Mouse (Mus musculus): Measurements from ENCODE around the gene Rcor1. TPM values are rescaled to one million over a fixed set of nuclear protein-coding genes. Genes with fewer than 3 reads are reported as not detected.

The Rcor1 gene
- total and polyA plus RNA-seq, 3 experiments: 6.5 to 16.1 (median 8.3) TPM

DNA sequence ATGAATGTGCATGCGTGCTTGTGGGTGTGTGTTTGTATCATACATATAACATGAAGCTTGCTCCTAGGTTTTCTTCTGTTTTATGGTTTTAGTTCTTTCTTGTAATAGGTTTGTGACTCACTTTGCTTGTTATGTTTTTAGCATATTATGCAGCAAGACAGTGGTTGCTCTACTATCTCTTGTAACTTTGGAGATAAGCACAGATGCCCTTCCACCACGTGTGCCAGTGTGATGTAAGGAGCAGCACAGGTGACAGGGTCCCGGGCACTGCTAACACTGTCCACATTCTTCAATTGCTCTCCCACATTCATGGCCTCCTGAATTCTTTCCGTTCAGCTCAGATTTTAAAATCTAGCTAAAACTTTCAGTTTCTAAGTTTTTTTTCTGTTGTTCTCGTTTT lies 6.3 kb upstream of the Rcor1 start:
- H3K79me2 ChIP-seq (replicated peaks; ENCODE audit: control insufficient read depth, extremely low read depth, insufficient read depth, poor library complexity, severe bottlenecking): no peaks in the 10 kb centered on the region
- dilution Hi-C loops (cut with MboI; ENCODE audit: extremely low pct_ligation_motif_present, extremely low pct_unique_long_range_greater_than_20kb, low sequenced_read_pairs) (no loop called here), in situ Hi-C loops (cut with MboI; ENCODE audit: low pct_ligation_motif_present, low pct_unique_long_range_greater_than_20kb, low sequenced_read_pairs) (no loop called here)
- DNase-seq (ENCODE audit: extremely low read depth): no peak
- H3K9ac ChIP-seq (ENCODE audit: insufficient read depth, low read depth): no peak overlapping the region
- no peak overlapping the region for H3K27ac ChIP-seq (ENCODE audit: insufficient read depth, low read depth)
- TF ChIP-seq ZKSCAN1 (IDR thresholded peaks at IDR 0.05; ENCODE audit: borderline replicate concordance, low read depth, low read length) (no peak), SMC3 (IDR thresholded peaks at IDR 0.05; ENCODE audit: low read depth, low read length) (no peak), ZMIZ1 (IDR thresholded peaks at IDR 0.05; ENCODE audit: low read depth, low read length) (no peak), GABPA (IDR thresholded peaks at IDR 0.05; ENCODE audit: insufficient replicate concordance, low read depth, low read length) (no peak), USF2 (conservative IDR thresholded peaks at IDR 0.05; ENCODE audit: low read depth, low read length) (no peak), EP300 (IDR thresholded peaks at IDR 0.05; ENCODE audit: low read length) (no peak), MAFK (IDR thresholded peaks at IDR 0.05; ENCODE audit: insufficient replicate concordance, low read length) (no peak), KAT2A (IDR thresholded peaks at IDR 0.05; ENCODE audit: insufficient replicate concordance, low read length) (no peak)
- H3K4me1 ChIP-seq (ENCODE audit: control insufficient read depth in 1 of 2, insufficient read depth in 2 of 2): peaks cover 18 to 37% of the 10 kb centered on the region in 2 experiments
- no peaks in the 10 kb centered on the region for H3K27me3 ChIP-seq (replicated peaks)
- no peaks in the 10 kb centered on the region for H3K36me3 ChIP-seq (replicated peaks in 1 of 2; ENCODE audit: control insufficient read depth in 1 of 2, insufficient read depth in 1 of 2, low read length in 1 of 2)
- no peak overlapping the region for H3K4me3 ChIP-seq (replicated peaks in 1 of 3; ENCODE audit: low read depth in 2 of 3, low read length in 2 of 3, poor library complexity in 1 of 3)
- H3K9me3 ChIP-seq (replicated peaks; ENCODE audit: low read length): no peaks in the 10 kb centered on the region
- no peak overlapping the region for H3K4me2 ChIP-seq (ENCODE audit: insufficient read depth, low read depth, poor library complexity, severe bottlenecking)

GRCm38 (mm10) chr12:111035182-111035824 lies 3.8 kb upstream of the Rcor1 start:
- H3K79me2 ChIP-seq (replicated peaks; ENCODE audit: control insufficient read depth, extremely low read depth, insufficient read depth, poor library complexity, severe bottlenecking): peaks cover 7% of the 10 kb centered on the region
- no peak overlapping the region for H3K27ac ChIP-seq (ENCODE audit: insufficient read depth, low read depth)
- H3K9ac ChIP-seq (ENCODE audit: insufficient read depth, low read depth): peak overlapping the region; percentile 16; the same call in 1 of the 2 replicates
- peak; percentile 65 for DNase-seq (ENCODE audit: extremely low read depth)
- TF ChIP-seq MYC (IDR thresholded peaks at IDR 0.05; ENCODE audit: low read depth, low read length): no peak
- no peak for TF ChIP-seq IRF4 (IDR thresholded peaks at IDR 0.05; ENCODE audit: low read depth, low read length)
- TF ChIP-seq ZNF384 (IDR thresholded peaks at IDR 0.05; ENCODE audit: low read depth, low read length): no peak
- no peak for TF ChIP-seq ZKSCAN1 (IDR thresholded peaks at IDR 0.05; ENCODE audit: borderline replicate concordance, low read depth, low read length)
- no peak for TF ChIP-seq ETS1 (conservative IDR thresholded peaks at IDR 0.05; ENCODE audit: low read depth, low read length)
- no peak for TF ChIP-seq HCFC1 (IDR thresholded peaks at IDR 0.05; ENCODE audit: low read depth, low read length)
- peak; percentile 50 for TF ChIP-seq POLR2A (IDR thresholded peaks at IDR 0.05; ENCODE audit: low read depth, low read length)
- TF ChIP-seq CHD1 (IDR thresholded peaks at IDR 0.05; ENCODE audit: low read depth, low read length): no peak
- TF ChIP-seq CTCF (conservative IDR thresholded peaks at IDR 0.05 in 1 of 2, IDR thresholded peaks at IDR 0.05 in 1 of 2; ENCODE audit: low read depth in 2 of 2, low read length in 2 of 2): no peak
- TF ChIP-seq SIN3A (IDR thresholded peaks at IDR 0.05; ENCODE audit: low read length): no peak
- TF ChIP-seq TBP (conservative IDR thresholded peaks at IDR 0.05; ENCODE audit: low read depth, low read length): 0 out of 2 replicates have a peak, but pooled peaks have one; percentile 53
- TF ChIP-seq ELF1 (IDR thresholded peaks at IDR 0.05; ENCODE audit: low read depth, low read length): no peak; the same call in 1 of the 2 replicates
- no peak for TF ChIP-seq USF1 (IDR thresholded peaks at IDR 0.05; ENCODE audit: low read depth, low read length)
- no peak for TF ChIP-seq CHD2 (IDR thresholded peaks at IDR 0.05; ENCODE audit: low read length)
- no peaks in the 10 kb centered on the region for H3K36me3 ChIP-seq (replicated peaks in 1 of 2; ENCODE audit: control insufficient read depth in 1 of 2, insufficient read depth in 1 of 2, low read length in 1 of 2)
- H3K27me3 ChIP-seq (replicated peaks): no peaks in the 10 kb centered on the region
- no peaks in the 10 kb centered on the region for H3K9me3 ChIP-seq (replicated peaks; ENCODE audit: low read length)
- H3K4me1 ChIP-seq (ENCODE audit: control insufficient read depth in 1 of 2, insufficient read depth in 2 of 2): peaks cover 18 to 38% of the 10 kb centered on the region in 2 experiments
- dilution Hi-C loops (cut with MboI; ENCODE audit: extremely low pct_ligation_motif_present, extremely low pct_unique_long_range_greater_than_20kb, low sequenced_read_pairs) (no loop called here), in situ Hi-C loops (cut with MboI; ENCODE audit: low pct_ligation_motif_present, low pct_unique_long_range_greater_than_20kb, low sequenced_read_pairs) (no loop called here)
- peak overlapping the region; percentile 2 to 47 (median 45) for H3K4me3 ChIP-seq (replicated peaks in 1 of 3; ENCODE audit: low read depth in 2 of 3, low read length in 2 of 3, poor library complexity in 1 of 3)
- H3K4me2 ChIP-seq (ENCODE audit: insufficient read depth, low read depth, poor library complexity, severe bottlenecking): peak overlapping the region; percentile 2; the same call in 1 of the 2 replicates

Data from CH12.LX (cell line).